Mouse (Mus musculus) heart, embryonic 10.5 days (tissue): Measurements from ENCODE around the gene Socs3. TPM values are rescaled to one million over a fixed set of nuclear protein-coding genes. Genes with fewer than 3 reads are reported as not detected.

Experiments
- DNase-seq: peaks from one replicate; pipeline ENCODE4 v3.0.0-alpha.2; 2017; ENCODE audit warnings: low spot score
- H3K27ac ChIP-seq: fragments of 300-500 bp; sonication (generic); 2 replicates; pipeline ENCODE4 v1.5.1; 2016; ENCODE audit warnings: mild to moderate bottlenecking
- H3K27me3 ChIP-seq: fragments of 300-500 bp; sonication (generic); 2 replicates; pipeline ENCODE4 v1.6.1; 2016; ENCODE audit warnings: mild to moderate bottlenecking; ENCODE audit not compliant: poor library complexity, insufficient read depth, severe bottlenecking
- H3K36me3 ChIP-seq: fragments of 300-500 bp; sonication (generic); 2 replicates; pipeline ENCODE4 v1.6.1; 2016; ENCODE audit warnings: mild to moderate bottlenecking, moderate library complexity
- H3K4me1 ChIP-seq: fragments of 300-500 bp; sonication (generic); 2 replicates; pipeline ENCODE4 v1.6.1; 2016; ENCODE audit warnings: mild to moderate bottlenecking
- H3K4me3 ChIP-seq: fragments of 300-500 bp; sonication (generic); 2 replicates; pipeline ENCODE4 v1.5.1; 2016; ENCODE audit warnings: mild to moderate bottlenecking, moderate library complexity
- H3K9me3 ChIP-seq: fragments of 300-500 bp; sonication (generic); 2 replicates; pipeline ENCODE4 v1.6.1; 2016; ENCODE audit warnings: mild to moderate bottlenecking, moderate library complexity
- WGBS: fragments of 180-500 bp; shearing (Covaris S2); methylation state at CpG from one replicate; pipeline ENCODE4 v1.1.7; 2016; 5-methylcytosine and 5-hydroxymethylcytosine counted together
- polyA plus RNA-seq: library from polyadenylated mRNA; unstranded; fragments of >200 nt; fragmentation: Nextera tagmentation; extraction: Ambion mirVana; gene quantifications from 2 replicates; pipeline ENCODE4 v1.2.1, GENCODE M21; 2016

Socs3 gene
- polyA plus RNA-seq, 1 experiment from 2014 or later: 10.6 TPM

DNA sequence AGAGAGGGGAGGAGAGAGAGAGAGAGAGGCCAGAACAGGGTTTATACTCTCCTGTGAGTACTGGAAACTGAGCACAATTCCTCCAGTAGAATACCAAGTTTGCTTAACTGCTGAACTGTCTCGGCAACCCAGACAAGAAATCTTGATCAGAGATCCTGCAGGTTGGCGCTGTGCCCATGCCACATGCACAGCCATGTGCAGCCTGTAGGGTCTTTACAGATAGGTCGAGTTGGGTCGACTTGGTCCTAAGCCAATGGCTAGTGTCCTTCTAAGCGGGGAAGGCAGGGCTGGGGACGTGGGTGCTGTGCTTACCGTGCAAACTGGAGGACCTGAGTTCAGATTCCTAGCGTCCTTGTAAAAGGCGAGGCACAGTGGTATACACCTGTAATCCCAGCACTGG, 15.0 kb downstream of the Socs3 start:
- H3K27me3 ChIP-seq: peaks cover 43% of the 10 kb centered on the region; the same call in 1 of the 2 replicates
- WGBS: 77% methylated on average over 9 of the region's 9 CpGs
- no peaks in the 10 kb centered on the region for H3K9me3 ChIP-seq
- peaks cover 63% of the 10 kb centered on the region for H3K4me1 ChIP-seq
- H3K36me3 ChIP-seq: no peaks in the 10 kb centered on the region
- no peak overlapping the region for H3K4me3 ChIP-seq
- H3K27ac ChIP-seq: 0 out of 2 replicates have a peak overlapping the region, but pooled peaks have one; percentile 7
- DNase-seq: no peak

DNA sequence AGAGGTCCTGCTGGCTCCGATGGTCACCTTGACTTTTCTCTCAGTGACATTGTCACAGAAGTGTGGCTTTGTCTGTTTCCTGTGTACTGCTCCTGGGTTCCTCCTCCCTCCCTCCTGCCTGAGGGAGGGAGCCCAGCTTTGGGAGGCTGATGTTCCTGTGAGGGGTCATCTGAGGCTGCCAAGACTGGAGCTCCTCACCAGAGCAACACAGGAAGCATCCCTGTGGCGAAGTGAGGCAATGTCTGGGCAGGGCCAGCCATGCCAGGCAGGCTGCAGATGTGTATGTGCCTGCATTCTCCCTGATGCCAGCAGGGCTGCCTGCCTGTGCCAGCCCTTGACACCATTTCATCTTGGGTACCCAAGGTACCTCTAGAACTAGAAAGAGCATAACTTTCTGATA, 15.8 kb downstream of the Socs3 start:
- DNase-seq: no peak
- no peaks in the 10 kb centered on the region for H3K9me3 ChIP-seq
- no peaks in the 10 kb centered on the region for H3K36me3 ChIP-seq
- H3K4me1 ChIP-seq: peaks cover 64% of the 10 kb centered on the region
- peaks cover 37% of the 10 kb centered on the region; the same call in 1 of the 2 replicates for H3K27me3 ChIP-seq
- WGBS: 65% methylated on average over 2 of the region's 2 CpGs
- 0 out of 2 replicates have a peak overlapping the region, but pooled peaks have one; percentile 4 for H3K27ac ChIP-seq
- no peak overlapping the region for H3K4me3 ChIP-seq

GRCm38 (mm10) chr11:117952174-117952933, 17.5 kb downstream of the Socs3 start:
- WGBS: 59% methylated on average over 9 of the region's 9 CpGs
- no peak overlapping the region for H3K27ac ChIP-seq
- H3K36me3 ChIP-seq: no peaks in the 10 kb centered on the region
- no peak overlapping the region for H3K4me3 ChIP-seq
- H3K4me1 ChIP-seq: peaks cover 54% of the 10 kb centered on the region
- DNase-seq: no peak
- no peaks in the 10 kb centered on the region for H3K9me3 ChIP-seq
- peaks cover 37% of the 10 kb centered on the region; the same call in 1 of the 2 replicates for H3K27me3 ChIP-seq

DNA sequence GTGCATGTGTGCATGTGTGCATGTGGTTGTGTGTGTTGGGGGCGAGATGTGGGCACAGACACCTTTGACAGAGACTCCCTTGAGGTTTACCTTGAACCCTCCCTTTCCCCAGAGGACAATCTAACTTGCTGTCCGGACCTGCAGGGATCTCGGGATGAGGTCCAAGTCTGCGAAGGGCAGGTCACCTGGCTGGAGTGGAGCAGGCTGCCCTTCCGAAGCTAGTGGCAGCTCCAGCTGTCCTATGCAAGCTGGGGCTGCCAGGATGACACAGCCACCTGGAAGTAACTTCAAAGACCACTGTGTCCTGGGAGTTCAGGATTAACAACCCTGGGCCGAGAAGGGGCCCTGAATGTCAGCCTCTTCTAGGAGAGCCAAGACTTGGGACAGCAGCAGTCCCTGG, 18.5 kb downstream of the Socs3 start:
- Histone ChIP-seq H3K9me3 (no peaks in the 10 kb centered on the region), H3K36me3 (no peaks in the 10 kb centered on the region), H3K4me3 (no peak overlapping the region), H3K4me1 (peaks cover 54% of the 10 kb centered on the region), H3K27ac (peak overlapping the region; percentile 44; the same call in 1 of the 2 replicates), H3K27me3 (peaks cover 44% of the 10 kb centered on the region; the same call in 1 of the 2 replicates)
- WGBS: 77% methylated on average over 6 of the region's 6 CpGs
- DNase-seq: no peak

- H3K4me1 ChIP-seq: peaks cover 49% of the 10 kb centered on the region
- 1% methylated on average over 49 of the region's 49 CpGs for WGBS
- no peaks in the 10 kb centered on the region for H3K9me3 ChIP-seq
- no peaks in the 10 kb centered on the region for H3K36me3 ChIP-seq
- peak overlapping the region; percentile 63 for H3K4me3 ChIP-seq
- H3K27me3 ChIP-seq: peaks cover 42% of the 10 kb centered on the region; the same call in 1 of the 2 replicates
- peak; percentile 95 for DNase-seq
- peak overlapping the region; percentile 91 for H3K27ac ChIP-seq
Measured at GRCm38 (mm10) chr11:117949392-117950091, 20.3 kb downstream of the Socs3 start.

DNA sequence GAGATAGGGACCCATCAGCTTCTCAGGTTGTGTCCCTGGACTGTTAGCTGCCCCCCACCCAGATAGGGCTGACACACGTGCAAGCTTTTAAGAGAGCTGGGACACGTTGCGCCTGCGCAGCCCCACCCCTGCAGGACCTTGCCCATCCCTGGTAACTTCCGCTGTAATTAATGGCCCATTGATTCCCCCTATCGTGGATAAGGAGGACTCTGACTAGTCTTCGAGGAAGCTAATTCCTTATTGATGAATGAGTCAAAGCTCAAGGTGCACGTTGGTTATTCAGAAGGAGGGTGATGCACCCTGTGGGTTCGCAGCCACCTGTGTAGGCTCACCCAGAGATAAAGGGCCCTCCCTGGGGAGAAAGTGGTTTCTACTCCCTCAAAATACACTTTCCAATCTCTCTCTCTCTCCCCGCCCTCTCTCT, 22.8 kb downstream of the Socs3 start:
- 72% methylated on average over 10 of the region's 10 CpGs for WGBS
- Histone ChIP-seq H3K27me3 (peaks cover 34% of the 10 kb centered on the region; the same call in 1 of the 2 replicates), H3K27ac (no peak overlapping the region), H3K4me1 (peaks cover 42% of the 10 kb centered on the region), H3K36me3 (no peaks in the 10 kb centered on the region), H3K4me3 (no peak overlapping the region), H3K9me3 (no peaks in the 10 kb centered on the region)
- no peak for DNase-seq

DNA sequence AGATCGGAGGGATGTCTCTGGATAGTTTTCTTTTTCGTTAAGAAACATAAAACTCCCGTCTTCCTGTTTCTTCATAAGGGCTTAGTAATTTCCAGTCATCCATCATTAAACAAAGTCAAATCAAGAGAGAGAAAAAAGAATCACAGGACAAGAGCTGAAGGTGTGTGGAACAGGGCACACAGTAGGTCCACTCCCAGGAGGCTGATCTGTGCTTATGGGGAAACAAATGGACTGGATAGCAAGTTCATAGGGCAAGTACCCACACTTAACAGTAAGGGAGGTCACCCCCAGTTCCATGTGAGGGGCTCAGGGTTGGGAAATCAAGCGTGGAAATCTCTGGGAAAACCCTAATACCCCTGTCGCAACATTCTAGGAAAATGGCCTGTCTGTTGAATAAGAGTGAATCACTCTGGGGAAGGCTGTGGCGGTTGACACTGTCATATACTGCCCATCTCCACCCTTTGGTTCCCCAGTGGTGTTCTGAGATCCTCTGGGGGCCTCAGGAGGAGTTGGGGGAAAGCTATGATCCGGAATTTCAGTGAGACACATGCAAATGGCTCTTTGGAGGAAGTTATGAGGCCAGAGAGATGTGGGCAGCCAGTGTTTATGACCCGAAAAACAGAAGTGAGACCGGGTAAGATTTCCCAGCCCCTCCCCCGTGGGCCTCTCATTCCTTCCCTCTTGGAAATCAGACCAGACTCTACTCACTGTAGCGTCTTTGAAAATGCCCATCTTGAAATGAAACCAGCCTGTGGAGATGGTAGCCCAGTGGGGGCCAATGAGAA, 23.5 kb downstream of the Socs3 start:
- Histone ChIP-seq H3K27me3 (peaks cover 28% of the 10 kb centered on the region; the same call in 1 of the 2 replicates), H3K4me1 (peaks cover 42% of the 10 kb centered on the region), H3K9me3 (no peaks in the 10 kb centered on the region), H3K27ac (no peak overlapping the region), H3K4me3 (no peak overlapping the region), H3K36me3 (no peaks in the 10 kb centered on the region)
- 82% methylated on average over 11 of the region's 11 CpGs for WGBS
- DNase-seq: no peak

- peaks cover 52% of the 10 kb centered on the region for H3K4me1 ChIP-seq
- H3K4me3 ChIP-seq: no peak overlapping the region
- 15% methylated on average over 4 of the region's 4 CpGs for WGBS
- peaks cover 43% of the 10 kb centered on the region for H3K27me3 ChIP-seq
- no peaks in the 10 kb centered on the region for H3K9me3 ChIP-seq
- H3K36me3 ChIP-seq: no peaks in the 10 kb centered on the region
- peak overlapping the region; percentile 56; the same call in 1 of the 2 replicates for H3K27ac ChIP-seq
- DNase-seq: no peak
Measured at GRCm38 (mm10) chr11:117941848-117942247, 28.0 kb downstream of the Socs3 start.

- Histone ChIP-seq H3K4me3 (no peak overlapping the region), H3K9me3 (no peaks in the 10 kb centered on the region), H3K36me3 (no peaks in the 10 kb centered on the region), H3K4me1 (peaks cover 56% of the 10 kb centered on the region), H3K27me3 (peaks cover 43% of the 10 kb centered on the region), H3K27ac (peak overlapping the region; percentile 82)
- 82% methylated on average over 8 of the region's 8 CpGs for WGBS
- DNase-seq: no peak
Measured at GRCm38 (mm10) chr11:117941325-117941834, 28.5 kb downstream of the Socs3 start.

DNA sequence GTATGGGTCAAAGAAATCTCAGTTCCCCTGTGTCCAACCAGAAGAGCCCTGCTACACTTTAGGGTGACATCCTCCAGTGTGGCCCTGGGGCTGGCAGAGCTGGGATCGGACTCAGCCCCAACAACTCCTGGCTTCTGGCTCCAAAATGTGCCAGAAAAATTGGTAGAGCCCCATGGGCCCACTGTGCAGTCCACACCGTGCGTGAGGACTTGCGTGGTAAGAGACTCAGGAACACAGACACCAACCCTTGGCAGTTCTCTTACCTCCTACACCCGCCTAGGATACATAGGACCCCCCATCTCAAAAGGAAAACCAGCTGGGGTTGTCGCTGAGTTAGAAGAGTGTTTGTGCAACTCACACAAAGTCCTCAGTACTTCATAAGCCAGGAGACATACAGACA, 29.0 kb downstream of the Socs3 start:
- no peaks in the 10 kb centered on the region for H3K36me3 ChIP-seq
- 89% methylated on average over 6 of the region's 6 CpGs for WGBS
- DNase-seq: no peak
- H3K27ac ChIP-seq: peak overlapping the region; percentile 82
- peaks cover 61% of the 10 kb centered on the region for H3K4me1 ChIP-seq
- peaks cover 46% of the 10 kb centered on the region for H3K27me3 ChIP-seq
- no peak overlapping the region for H3K4me3 ChIP-seq
- no peaks in the 10 kb centered on the region for H3K9me3 ChIP-seq

DNA sequence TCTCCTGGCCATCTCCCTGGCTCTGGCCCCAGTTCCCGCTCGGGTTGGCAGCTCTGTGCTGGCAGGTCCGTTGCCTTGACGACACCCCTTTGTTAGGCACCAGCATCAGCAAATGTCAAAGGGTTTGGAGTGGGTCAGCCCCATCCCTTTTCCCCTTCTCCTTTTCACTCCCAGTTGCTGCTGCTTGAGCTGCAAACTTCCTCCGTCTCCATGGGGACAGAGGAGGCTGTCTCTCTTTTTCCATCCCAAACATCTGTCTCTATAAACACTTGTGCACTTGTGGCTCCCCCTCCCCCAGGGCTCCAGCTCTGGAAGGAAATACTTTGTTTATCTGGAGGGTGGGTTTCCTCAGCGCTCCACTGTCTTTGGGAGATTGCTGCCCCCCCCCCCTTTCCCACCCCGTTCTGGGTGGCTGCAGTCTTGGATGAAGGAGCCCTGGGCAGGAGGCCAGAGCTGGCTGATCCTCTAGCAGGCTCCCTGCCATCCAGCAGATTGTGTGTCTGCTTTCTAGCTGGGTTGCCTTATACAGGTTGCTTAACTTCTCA, 30.0 kb downstream of the Socs3 start:
- no peaks in the 10 kb centered on the region for H3K36me3 ChIP-seq
- 4% methylated on average over 7 of the region's 7 CpGs for WGBS
- 0 out of 2 replicates have a peak overlapping the region, but pooled peaks have one; percentile 3 for H3K4me3 ChIP-seq
- H3K4me1 ChIP-seq: peaks cover 64% of the 10 kb centered on the region
- peak; percentile 90 for DNase-seq
- peaks cover 46% of the 10 kb centered on the region for H3K27me3 ChIP-seq
- no peaks in the 10 kb centered on the region for H3K9me3 ChIP-seq
- peak overlapping the region; percentile 82 for H3K27ac ChIP-seq
